Mouse (Mus musculus) erythroblast, embryonic 14.5 days (primary cell): ENCODE results near the gene Tbc1d13.

Experiments
- GATA1 ChIP-seq: IDR thresholded peaks from 2 replicates; pipeline ENCODE4 v1.6.1; 2012; ENCODE audit warnings: low read length, inconsistent platforms, mixed read lengths
- TAL1 ChIP-seq: IDR thresholded peaks from 3 replicates; pipeline ENCODE4 v1.6.1; 2012; ENCODE audit warnings: low read length, inconsistent platforms, mixed read lengths

DNA sequence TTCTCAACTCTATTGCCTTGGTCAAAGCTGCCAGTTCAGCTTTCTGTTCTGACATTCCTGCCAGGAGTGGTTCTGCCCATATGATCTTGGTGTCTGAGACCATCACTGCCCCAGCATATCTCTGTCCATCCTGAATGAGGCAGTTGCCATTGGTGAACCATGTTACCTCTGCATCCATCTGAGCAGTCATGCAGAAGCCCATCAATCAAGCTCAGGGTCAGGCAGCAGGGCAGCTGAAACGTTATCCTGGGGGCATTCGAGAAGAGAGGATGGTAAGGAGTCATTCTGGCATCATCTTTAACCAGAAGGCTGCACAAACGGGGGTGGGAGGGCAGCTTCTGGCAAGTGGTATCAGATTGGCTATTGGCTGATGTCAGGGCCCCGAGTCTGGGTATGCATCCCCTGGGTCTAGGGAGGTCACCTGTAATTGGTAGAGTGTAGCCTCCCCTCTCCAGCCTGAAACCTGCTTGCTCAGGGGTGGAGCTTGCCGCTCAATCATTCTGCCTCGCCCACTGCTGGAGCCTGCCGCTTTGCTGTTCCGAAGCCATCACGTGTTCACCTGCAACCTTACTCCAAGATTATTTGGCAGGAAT lies 30.9 kb downstream of the Tbc1d13 start:
- TF ChIP-seq GATA1 = no peak
- TF ChIP-seq TAL1 = no peak
